Mouse (Mus musculus) C2C12 (cell line): Measurements from ENCODE around the gene Inpp5a.

Experiments
- CEBPB ChIP-seq: IDR thresholded peaks from one replicate; pipeline ENCODE4 v1.6.1; 2011; ENCODE audit warnings: low read depth, mild to moderate bottlenecking, control low read depth, moderate library complexity
- CTCF ChIP-seq: IDR thresholded peaks from one replicate; pipeline ENCODE4 v1.5.1; 2011; ENCODE audit not compliant: control insufficient read depth, insufficient read depth, insufficient read length
- MAX ChIP-seq: IDR thresholded peaks from one replicate; pipeline ENCODE4 v1.6.1; 2011; ENCODE audit warnings: mild to moderate bottlenecking, control low read depth
- MYOD1 ChIP-seq: IDR thresholded peaks from one replicate; pipeline ENCODE4 v1.6.1; 2011; ENCODE audit warnings: low read depth; ENCODE audit not compliant: control insufficient read depth, insufficient read length
- USF1 ChIP-seq: IDR thresholded peaks from one replicate; pipeline ENCODE4 v1.6.1; 2011; ENCODE audit warnings: low read depth, mild to moderate bottlenecking, control low read depth, moderate library complexity

DNA sequence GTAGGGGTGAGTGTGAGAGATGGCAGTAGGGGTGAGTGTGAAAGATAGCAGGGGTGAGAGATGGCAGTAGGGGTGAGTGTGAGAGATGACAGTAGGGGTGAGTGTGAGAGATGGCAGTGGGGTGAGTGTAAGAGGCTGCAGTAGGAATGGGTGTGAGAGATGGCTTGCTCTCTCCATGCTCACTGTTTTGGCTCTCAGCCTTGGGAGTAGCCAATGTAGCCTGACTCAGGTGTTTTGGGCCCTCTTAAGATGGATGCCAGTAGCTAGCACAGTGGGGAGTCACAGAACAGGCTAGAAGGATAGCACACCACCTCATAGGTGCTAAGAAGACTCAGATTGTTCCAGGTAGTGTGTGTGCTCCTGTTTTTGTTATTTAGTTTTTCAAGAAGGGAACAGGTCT, 46.8 kb downstream of the Inpp5a start:
- TF ChIP-seq MAX (no peak), CTCF (no peak), MYOD1 (no peak), USF1 (no peak), CEBPB (no peak)
